Mouse (Mus musculus): ENCODE results near the gene Ccn6. TPM values are rescaled to one million over a fixed set of nuclear protein-coding genes. Genes with fewer than 3 reads are reported as not detected.

Gene Ccn6
- total RNA-seq, 2 experiments from 2014 or later, result 0.37 TPM; not detected in 1

Other genes starting within 250 kb of the Ccn6 start
- 1 to 10 TPM; 4.3 to 7.0 TPM for gene Lama4, start 198.3 kb downstream of the Ccn6 start, total RNA-seq (2021)
- gene Fam229b, start 29.9 kb downstream of the Ccn6 start, total RNA-seq (2021), result 10 to 100 TPM; 11.6 to 13.5 TPM
- 1 to 10 TPM; 2.1 to 2.2 TPM for gene Tube1, start 29.8 kb downstream of the Ccn6 start, total RNA-seq (2021)
- 100 to 1,000 TPM; 166 to 174 TPM for gene Fyn, start 205.1 kb upstream of the Ccn6 start, total RNA-seq (2021)